Mouse (Mus musculus) kidney, embryonic 16.5 days (tissue): Measurements from ENCODE around the gene Rpusd2. TPM values are rescaled to one million over a fixed set of nuclear protein-coding genes. Genes with fewer than 3 reads are reported as not detected.
"Not testable (repeated sequence)": the region's sequence is repeated elsewhere in the genome, so short reads cannot be mapped to it uniquely, and the experiment has no call there.

Experiments
- ATAC-seq: fragments of 200-750 bp; cut with Nextera tagmentation; 2 replicates; pipeline ENCODE4 v1.8.0; 2017; ENCODE audit warnings: moderate TSS enrichment; ENCODE audit not compliant: low FRiP score, low TSS enrichment
- H3K27ac ChIP-seq: fragments of 300-500 bp; sonication (generic); 2 replicates; pipeline ENCODE4 v1.5.1; 2014; ENCODE audit warnings: low read length
- H3K27me3 ChIP-seq: fragments of 300-500 bp; sonication (generic); 2 replicates; pipeline ENCODE4 v1.6.1; 2014; ENCODE audit warnings: low read length, control low read depth, mixed read lengths; ENCODE audit not compliant: insufficient read depth
- H3K36me3 ChIP-seq: fragments of 300-500 bp; sonication (generic); 2 replicates; pipeline ENCODE4 v1.6.1; 2014; ENCODE audit warnings: low read length, control low read depth, mixed read lengths; ENCODE audit not compliant: insufficient read depth
- H3K4me1 ChIP-seq: fragments of 300-500 bp; sonication (generic); 2 replicates; pipeline ENCODE4 v1.6.1; 2014; ENCODE audit warnings: low read length, control low read depth, mixed read lengths; ENCODE audit not compliant: insufficient read depth
- H3K4me2 ChIP-seq: fragments of 300-500 bp; sonication (generic); replicated peaks from 2 replicates; pipeline ENCODE4 v1.6.1; 2014; ENCODE audit warnings: low read depth, low read length
- H3K4me3 ChIP-seq: fragments of 300-500 bp; sonication (generic); 2 replicates; pipeline ENCODE4 v1.5.1; 2014; ENCODE audit warnings: mild to moderate bottlenecking, low read length
- H3K9ac ChIP-seq: fragments of 300-500 bp; sonication (generic); replicated peaks from 2 replicates; pipeline ENCODE4 v1.6.1; 2014; ENCODE audit warnings: low read length
- H3K9me3 ChIP-seq: fragments of 300-500 bp; sonication (generic); 2 replicates; pipeline ENCODE4 v1.6.1; 2016; ENCODE audit warnings: low read length, control low read depth
- WGBS: fragments of 180-500 bp; shearing (Covaris S2); extraction: QIAGEN DNeasy Blood & Tissue Kit; methylation state at CpG from one replicate; pipeline ENCODE4 v1.1.7; 2014; 5-methylcytosine and 5-hydroxymethylcytosine counted together
- polyA plus RNA-seq: library from polyadenylated mRNA; unstranded; fragments of >200 nt; fragmentation: Nextera tagmentation; extraction: Ambion mirVana; gene quantifications from 2 replicates; pipeline ENCODE4 v1.2.1, GENCODE M21; 2015

Rpusd2 gene
- polyA plus RNA-seq, 1 experiment from 2014 or later, result 4.5 TPM

- Histone ChIP-seq H3K4me2 (0 out of 2 replicates have a peak overlapping the region, but pooled peaks have one; percentile 1), H3K9me3 (peaks cover 3% of the 10 kb centered on the region; the same call in 1 of the 2 replicates), H3K4me1 (peaks cover 16% of the 10 kb centered on the region), H3K36me3 (peaks cover 12% of the 10 kb centered on the region), H3K27me3 (no peaks in the 10 kb centered on the region), H3K4me3 (no peak overlapping the region), H3K27ac (no peak overlapping the region), H3K9ac (no peak overlapping the region)
- no peak for ATAC-seq
- WGBS, result 28% methylated on average over 12 of the region's 12 CpGs
Observed at GRCm38 (mm10) chr2:119015604-119016180, 18.9 kb upstream of the Rpusd2 start.

GRCm38 (mm10) chr2:119016312-119016711 is 18.3 kb upstream of the Rpusd2 start:
- not testable (repeated sequence) for H3K9ac ChIP-seq, H3K4me2 ChIP-seq, H3K27ac ChIP-seq, ATAC-seq, H3K9me3 ChIP-seq, H3K4me3 ChIP-seq, H3K27me3 ChIP-seq
- Histone ChIP-seq H3K4me1 (peaks cover 16% of the 10 kb centered on the region), H3K36me3 (peaks cover 18% of the 10 kb centered on the region)
- WGBS, result 73% methylated on average over 4 of the region's 4 CpGs

- WGBS, result 96% methylated on average over 3 of the region's 3 CpGs
- H3K27me3 ChIP-seq, result no peaks in the 10 kb centered on the region
- no peak overlapping the region for H3K4me2 ChIP-seq
- no peak overlapping the region for H3K9ac ChIP-seq
- peaks cover 29% of the 10 kb centered on the region for H3K36me3 ChIP-seq
- ATAC-seq, result no peak
- H3K4me3 ChIP-seq, result no peak overlapping the region
- H3K4me1 ChIP-seq, result peaks cover 16% of the 10 kb centered on the region
- H3K27ac ChIP-seq, result no peak overlapping the region
- peaks cover 3% of the 10 kb centered on the region for H3K9me3 ChIP-seq
Observed at GRCm38 (mm10) chr2:119017647-119018046, 16.9 kb upstream of the Rpusd2 start.

GRCm38 (mm10) chr2:119018391-119019122 is 16.0 kb upstream of the Rpusd2 start:
- 0 out of 2 replicates have a peak overlapping the region, but pooled peaks have one; percentile 6 for H3K9ac ChIP-seq

GRCm38 (mm10) chr2:119019131-119019530 is 15.5 kb upstream of the Rpusd2 start:
- peaks cover 37% of the 10 kb centered on the region for H3K36me3 ChIP-seq
- no peak overlapping the region for H3K9ac ChIP-seq
- 0 out of 2 replicates have a peak overlapping the region, but pooled peaks have one; percentile 23 for H3K27ac ChIP-seq
- no peaks in the 10 kb centered on the region for H3K27me3 ChIP-seq
- peaks cover 3% of the 10 kb centered on the region for H3K9me3 ChIP-seq
- peak; percentile 74; the same call in 1 of the 2 replicates for ATAC-seq
- H3K4me2 ChIP-seq, result peak overlapping the region; percentile 33
- no peak overlapping the region for H3K4me3 ChIP-seq
- peaks cover 16% of the 10 kb centered on the region for H3K4me1 ChIP-seq
- WGBS, result 7% methylated on average over 5 of the region's 5 CpGs

More at GRCm38 (mm10) chr2:119018391-119019122, 16.0 kb upstream of the Rpusd2 start:
- no peak overlapping the region for H3K4me3 ChIP-seq
- peak; percentile 81 for ATAC-seq
- WGBS, result 38% methylated on average over 22 of the region's 22 CpGs
- no peaks in the 10 kb centered on the region for H3K27me3 ChIP-seq
- peaks cover 3% of the 10 kb centered on the region for H3K9me3 ChIP-seq
- peak overlapping the region; percentile 33 for H3K4me2 ChIP-seq
- H3K27ac ChIP-seq, result peak overlapping the region; percentile 73
- H3K36me3 ChIP-seq, result peaks cover 37% of the 10 kb centered on the region
- H3K4me1 ChIP-seq, result peaks cover 16% of the 10 kb centered on the region

- Histone ChIP-seq H3K4me3 (no peak overlapping the region), H3K27ac (no peak overlapping the region), H3K4me2 (no peak overlapping the region), H3K9ac (no peak overlapping the region), H3K36me3 (peaks cover 37% of the 10 kb centered on the region), H3K4me1 (peaks cover 16% of the 10 kb centered on the region), H3K27me3 (no peaks in the 10 kb centered on the region), H3K9me3 (peaks cover 3% of the 10 kb centered on the region)
- ATAC-seq, result no peak
- 60% methylated on average over 4 of the region's 4 CpGs for WGBS
Observed at GRCm38 (mm10) chr2:119019538-119019937, 15.1 kb upstream of the Rpusd2 start.

GRCm38 (mm10) chr2:119023154-119023660 is 11.4 kb upstream of the Rpusd2 start:
- Histone ChIP-seq H3K4me1 (peaks cover 14% of the 10 kb centered on the region), H3K27ac (no peak overlapping the region), H3K9me3 (no peaks in the 10 kb centered on the region; the same call in 1 of the 2 replicates), H3K27me3 (no peaks in the 10 kb centered on the region), H3K9ac (no peak overlapping the region), H3K4me3 (no peak overlapping the region), H3K36me3 (peaks cover 32% of the 10 kb centered on the region), H3K4me2 (no peak overlapping the region)
- 92% methylated on average over 6 of the region's 6 CpGs for WGBS
- ATAC-seq, result no peak

GRCm38 (mm10) chr2:119024536-119025238 is 9.9 kb upstream of the Rpusd2 start:
- ATAC-seq, result no peak
- H3K9me3 ChIP-seq, result no peaks in the 10 kb centered on the region; the same call in 1 of the 2 replicates
- H3K36me3 ChIP-seq, result peaks cover 32% of the 10 kb centered on the region
- H3K4me2 ChIP-seq, result no peak overlapping the region
- H3K9ac ChIP-seq, result no peak overlapping the region
- H3K4me1 ChIP-seq, result peaks cover 12% of the 10 kb centered on the region
- H3K4me3 ChIP-seq, result no peak overlapping the region
- no peak overlapping the region for H3K27ac ChIP-seq
- no peaks in the 10 kb centered on the region for H3K27me3 ChIP-seq
- WGBS, result 75% methylated on average over 9 of the region's 9 CpGs

GRCm38 (mm10) chr2:119025239-119025616 is 9.4 kb upstream of the Rpusd2 start:
- Histone ChIP-seq H3K9me3 (no peaks in the 10 kb centered on the region; the same call in 1 of the 2 replicates), H3K4me2 (no peak overlapping the region), H3K27me3 (no peaks in the 10 kb centered on the region), H3K36me3 (peaks cover 32% of the 10 kb centered on the region), H3K4me3 (no peak overlapping the region), H3K4me1 (peaks cover 12% of the 10 kb centered on the region), H3K27ac (no peak overlapping the region), H3K9ac (no peak overlapping the region)
- WGBS, result 81% methylated on average over 4 of the region's 4 CpGs
- ATAC-seq, result no peak
